ENCODE assay signal across 23 mouse cellular contexts in genomic region chr12:12928239-12928638, GRCm38 (mm10). TPM values are rescaled to one million over a fixed set of nuclear protein-coding genes. Genes with fewer than 3 reads are reported as not detected.
DNase-seq lines count a peak whose midpoint lies in the region; ATAC-seq and TF ChIP-seq lines count a peak whose summit lies in the region.
"Had no signal": no experiment of that assay in that cellular context is flagged by ENCODE, and none has a peak within 500 bp of the region (broad histone marks: within the 10 kb centered on the region; RNA-seq: fewer than 3 reads in every experiment).

No protein-coding gene starts in this region.

- DNase-seq in kidney, adult 9 months = no peak
- DNase-seq in ovary, postnatal 10 days (ENCODE audit: low spot score) = no peak
- DNase-seq: adrenal gland, adult 2 months; adrenal gland, postnatal 14 days; cerebellum, adult 11 months; cerebellum, adult 2 months; cerebellum, adult 9-11 months; cerebellum, postnatal 25 days; forebrain, postnatal 0 days; gastrocnemius, adult 2 months; gastrocnemius, postnatal 14 days; heart, adult 11 months had no signal

- no peak overlapping the region for H3K4me3 ChIP-seq in kidney, embryonic 15.5 days (replicated peaks)
- H3K4me3 ChIP-seq in E14TG2a.4 (replicated peaks; ENCODE audit: low read length) (0 out of 2 replicates have a peak overlapping the region, but pooled peaks have one; percentile 26), ES-Bruce4 (ENCODE audit: low read depth, low read length) (no peak overlapping the region)
- H3K4me3 ChIP-seq in hindbrain, embryonic 16.5 days (ENCODE audit: low read length) = no peak overlapping the region
- H3K4me3 ChIP-seq: embryonic facial prominence, embryonic 12.5 days; embryonic facial prominence, embryonic 15.5 days; gastrocnemius, adult 2 months; hindbrain, embryonic 12.5 days; hindbrain, embryonic 15.5 days had no signal

- TF ChIP-seq POLR2A in ES-Bruce4 (IDR thresholded peaks at IDR 0.05; ENCODE audit: insufficient read depth, low read length) = no peak

- 35% methylated on average over 3 of the region's 3 CpGs for WGBS in kidney, embryonic 15.5 days
- 67% methylated on average over 3 of the region's 3 CpGs for WGBS in hindbrain, embryonic 16.5 days

- ATAC-seq in kidney, embryonic 15.5 days (replicated peaks; ENCODE audit: low FRiP score) = peak; percentile 52; the same call in 1 of the 2 replicates
- ATAC-seq in hindbrain, embryonic 16.5 days = no peak
- ATAC-seq: CD4-positive, CD25-positive, alpha-beta regulatory T cell, adult 4 months; forebrain, embryonic 14.5 days; forebrain, postnatal 0 days had no signal

- no peaks in the 10 kb centered on the region for H3K36me3 ChIP-seq in kidney, embryonic 15.5 days
- no peaks in the 10 kb centered on the region for H3K36me3 ChIP-seq in E14TG2a.4 (ENCODE audit: insufficient read depth, low read length)
- no peaks in the 10 kb centered on the region for H3K36me3 ChIP-seq in ES-Bruce4 (ENCODE audit: control insufficient read depth, insufficient read depth, low read length, poor library complexity, severe bottlenecking)
- no peaks in the 10 kb centered on the region for H3K36me3 ChIP-seq in hindbrain, embryonic 16.5 days (ENCODE audit: control insufficient read depth, insufficient read depth, low read length)
- H3K36me3 ChIP-seq: embryonic facial prominence, embryonic 12.5 days; embryonic facial prominence, embryonic 15.5 days; hindbrain, embryonic 12.5 days; hindbrain, embryonic 15.5 days had no signal

- H3K9me3 ChIP-seq in kidney, embryonic 15.5 days (replicated peaks) = no peaks in the 10 kb centered on the region
- 0 out of 2 replicates have a peak, but pooled peaks cover 4% of the 10 kb centered on the region for H3K9me3 ChIP-seq in E14TG2a.4 (ENCODE audit: low read length)
- no peaks in the 10 kb centered on the region for H3K9me3 ChIP-seq in ES-Bruce4 (replicated peaks; ENCODE audit: control insufficient read depth, insufficient read depth, low read length, poor library complexity, severe bottlenecking)
- H3K9me3 ChIP-seq in hindbrain, embryonic 16.5 days (ENCODE audit: control insufficient read depth, low read length) = 0 out of 2 replicates have a peak, but pooled peaks cover 2% of the 10 kb centered on the region
- H3K9me3 ChIP-seq: embryonic facial prominence, embryonic 15.5 days; hindbrain, embryonic 15.5 days had no signal

- H3K4me1 ChIP-seq in kidney, embryonic 15.5 days = peaks cover 19% of the 10 kb centered on the region
- H3K4me1 ChIP-seq in E14TG2a.4 (replicated peaks; ENCODE audit: low read depth, low read length) (peaks cover 90% of the 10 kb centered on the region), ES-Bruce4 (ENCODE audit: control insufficient read depth, insufficient read depth, low read length) (peaks cover 2% of the 10 kb centered on the region)
- no peaks in the 10 kb centered on the region for H3K4me1 ChIP-seq in hindbrain, embryonic 16.5 days (ENCODE audit: control insufficient read depth, insufficient read depth, low read depth, low read length)
- H3K4me1 ChIP-seq: embryonic facial prominence, embryonic 12.5 days; embryonic facial prominence, embryonic 15.5 days; hindbrain, embryonic 15.5 days had no signal

- no peak overlapping the region for H3K9ac ChIP-seq in kidney, embryonic 15.5 days
- H3K9ac ChIP-seq in ES-Bruce4 (ENCODE audit: low read depth, poor library complexity, severe bottlenecking) = no peak overlapping the region
- no peak overlapping the region for H3K9ac ChIP-seq in hindbrain, embryonic 16.5 days (ENCODE audit: low read depth, low read length)
- H3K9ac ChIP-seq: embryonic facial prominence, embryonic 12.5 days; embryonic facial prominence, embryonic 15.5 days; forebrain, postnatal 0 days; hindbrain, embryonic 12.5 days; hindbrain, embryonic 15.5 days had no signal

- no peak for TF ChIP-seq EP300 in ES-Bruce4 (IDR thresholded peaks at IDR 0.05; ENCODE audit: insufficient read depth, low read depth, low read length)

- peak overlapping the region; percentile 77; the same call in 1 of the 2 replicates for H3K27ac ChIP-seq in kidney, embryonic 15.5 days
- peak overlapping the region; percentile 98; the same call in 1 of the 2 replicates for H3K27ac ChIP-seq in ES-Bruce4 (ENCODE audit: insufficient read depth, low read length)
- no peak overlapping the region for H3K27ac ChIP-seq in hindbrain, embryonic 16.5 days (ENCODE audit: low read depth, low read length)
- H3K27ac ChIP-seq: embryonic facial prominence, embryonic 12.5 days; embryonic facial prominence, embryonic 15.5 days; gastrocnemius, adult 2 months; hindbrain, embryonic 12.5 days; hindbrain, embryonic 15.5 days had no signal

- H3K27me3 ChIP-seq in kidney, embryonic 15.5 days = no peaks in the 10 kb centered on the region
- H3K27me3 ChIP-seq in E14TG2a.4 (ENCODE audit: insufficient read depth, low read length) (no peaks in the 10 kb centered on the region), ES-Bruce4 (ENCODE audit: control insufficient read depth, insufficient read depth, low read length, poor library complexity, severe bottlenecking) (no peaks in the 10 kb centered on the region)
- no peaks in the 10 kb centered on the region for H3K27me3 ChIP-seq in hindbrain, embryonic 16.5 days (replicated peaks; ENCODE audit: control insufficient read depth, insufficient read depth, low read length)
- H3K27me3 ChIP-seq: embryonic facial prominence, embryonic 12.5 days; embryonic facial prominence, embryonic 15.5 days; hindbrain, embryonic 12.5 days; hindbrain, embryonic 15.5 days had no signal

- no peak overlapping the region for H3K4me2 ChIP-seq in kidney, embryonic 15.5 days
- no peak overlapping the region for H3K4me2 ChIP-seq in hindbrain, embryonic 16.5 days (ENCODE audit: low read length)
- H3K4me2 ChIP-seq: embryonic facial prominence, embryonic 12.5 days; embryonic facial prominence, embryonic 15.5 days; heart, embryonic 11.5 days; hindbrain, embryonic 12.5 days; hindbrain, embryonic 15.5 days had no signal

- TF ChIP-seq CTCF in E14TG2a.4 (conservative IDR thresholded peaks at IDR 0.05; ENCODE audit: low read length) (no peak), ES-Bruce4 (IDR thresholded peaks at IDR 0.05; ENCODE audit: low read depth, low read length) (no peak)

RNA-seq across cellular contexts. Expression of gene Mycn, which starts 13.5 kb away (rescaled TPM):
- 85.5 and 87.2 TPM in 2 replicates for polyA plus RNA-seq in kidney, embryonic 15.5 days (2015; fragmentation: Nextera tagmentation; extraction: Ambion mirVana)
- polyA plus RNA-seq in ES-Bruce4 (2011; ENCODE audit: insufficient read depth, insufficient read length, low read depth, missing spikeins) = 75.0 and 78.6 TPM in 2 replicates
- 56.9 and 63.5 TPM in 2 replicates for polyA plus RNA-seq in hindbrain, embryonic 16.5 days (2015; fragmentation: Nextera tagmentation; extraction: Ambion mirVana)
- polyA plus RNA-seq: CD4-positive, CD25-positive, alpha-beta regulatory T cell, adult 4 months had no signal
